Mouse (Mus musculus) ovary, postnatal 14 days (tissue): Measurements from ENCODE around the gene Tmem167b.

Experiments used
- DNase-seq: peaks from one replicate; pipeline ENCODE4 v3.0.0; 2022; ENCODE audit warnings: low spot score

Gene Tmem167b

GRCm38 (mm10) chr3:108536517-108537260 lies 25.6 kb downstream of the Tmem167b start, which contains the start of gene 5330417C22Rik:
TSS of gene 5330417C22Rik (minus strand) at chr3:108536536.
- no peak for DNase-seq

DNA sequence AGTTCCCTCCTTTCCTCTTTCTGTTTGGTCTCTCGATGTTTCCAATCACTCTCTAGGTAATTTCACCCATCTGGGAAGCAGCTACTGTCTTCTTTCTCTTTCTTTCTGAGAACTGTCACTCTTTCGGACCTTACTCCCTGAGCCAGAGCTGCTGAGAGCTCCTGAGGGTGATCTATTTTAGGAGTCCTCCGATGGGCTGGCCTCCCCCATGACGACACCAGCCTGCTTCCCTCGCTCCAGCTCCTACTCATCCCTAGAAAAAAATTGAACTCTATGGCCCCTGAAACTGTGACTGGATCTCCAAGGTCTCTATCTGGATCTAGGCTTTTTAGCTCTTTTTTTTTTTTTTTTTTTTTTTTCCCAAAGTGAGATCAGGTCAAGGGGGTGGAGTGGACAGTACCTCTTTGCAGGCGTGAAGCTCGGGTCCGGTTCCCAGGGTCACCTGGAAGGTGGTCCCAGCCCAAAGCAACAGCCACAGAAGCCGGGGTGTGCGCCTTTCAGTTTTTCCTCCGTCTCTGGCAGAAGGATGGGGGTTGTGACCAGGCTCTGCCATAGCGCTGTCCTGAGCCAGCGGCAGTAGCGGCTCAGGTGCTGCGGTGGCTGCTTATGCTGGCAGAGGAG lies 26.3 kb downstream of the Tmem167b start:
- DNase-seq = no peak

DNA sequence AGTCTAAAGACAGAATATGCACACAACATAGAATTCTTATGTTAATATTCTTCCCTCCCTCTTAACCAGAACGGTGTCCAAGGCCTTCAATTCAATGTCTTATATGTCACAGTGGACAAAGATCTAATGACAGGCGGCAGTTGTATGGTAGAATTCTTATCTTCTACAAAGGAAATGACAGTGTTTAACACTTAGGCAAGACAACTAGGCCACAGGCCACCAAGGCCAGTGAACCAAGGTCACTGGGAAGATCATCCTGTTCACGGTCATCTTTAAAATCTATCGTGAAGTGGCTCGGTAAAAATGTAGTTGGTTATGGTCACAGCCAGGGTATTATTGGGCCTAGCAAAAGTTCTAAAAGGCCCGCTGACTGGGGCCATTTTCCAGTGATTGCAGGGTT lies 28.3 kb downstream of the Tmem167b start, which contains the start of gene 1700013F07Rik:
1700013F07Rik (plus strand) TSS at position 200 of the 400 bp plus-strand sequence.
- DNase-seq = no peak

GRCm38 (mm10) chr3:108533114-108533885 lies 29.0 kb downstream of the Tmem167b start:
- peak; percentile 42 for DNase-seq

GRCm38 (mm10) chr3:108528489-108528888 lies 33.8 kb downstream of the Tmem167b start:
- DNase-seq = no peak

DNA sequence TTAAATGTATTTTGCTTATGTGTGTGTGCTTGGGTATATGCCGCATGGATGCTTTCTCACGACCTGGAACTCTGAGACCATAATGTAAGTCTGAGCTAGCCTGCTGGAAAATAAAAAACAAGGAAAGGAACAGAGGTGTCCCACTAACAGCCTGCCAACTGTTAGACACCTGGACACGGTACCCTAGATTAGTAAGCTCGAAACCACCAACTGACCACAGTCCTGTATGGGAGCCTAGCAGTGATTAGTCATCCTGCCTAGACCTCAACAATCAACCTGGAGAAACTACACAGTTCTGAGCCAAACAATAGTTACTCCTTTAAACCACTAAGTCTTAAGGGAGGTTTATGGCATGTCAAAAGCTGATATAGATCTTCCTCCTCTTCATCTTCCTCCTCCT lies 38.9 kb downstream of the Tmem167b start:
- no peak for DNase-seq

GRCm38 (mm10) chr3:108518276-108518675 lies 44.0 kb downstream of the Tmem167b start:
- DNase-seq = no peak

DNA sequence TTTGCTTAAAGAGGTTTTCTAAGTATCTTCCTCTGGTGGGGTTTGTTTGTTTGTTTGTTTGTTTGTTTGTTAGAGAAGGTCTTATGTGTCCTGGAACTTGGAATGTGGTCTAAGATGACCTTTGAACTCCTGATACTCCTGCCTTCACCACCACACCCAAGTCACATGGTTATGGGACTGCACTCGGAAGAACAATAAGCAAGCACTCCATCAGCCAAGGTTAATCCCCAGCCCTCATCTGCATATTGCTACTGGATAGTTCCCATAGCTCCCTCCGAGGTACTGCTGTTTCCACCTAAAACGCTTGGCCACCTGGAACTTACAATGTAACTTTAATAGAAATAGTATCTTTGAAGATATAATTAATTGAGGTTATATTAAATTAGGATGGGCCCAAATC lies 48.8 kb downstream of the Tmem167b start:
- no peak for DNase-seq

DNA sequence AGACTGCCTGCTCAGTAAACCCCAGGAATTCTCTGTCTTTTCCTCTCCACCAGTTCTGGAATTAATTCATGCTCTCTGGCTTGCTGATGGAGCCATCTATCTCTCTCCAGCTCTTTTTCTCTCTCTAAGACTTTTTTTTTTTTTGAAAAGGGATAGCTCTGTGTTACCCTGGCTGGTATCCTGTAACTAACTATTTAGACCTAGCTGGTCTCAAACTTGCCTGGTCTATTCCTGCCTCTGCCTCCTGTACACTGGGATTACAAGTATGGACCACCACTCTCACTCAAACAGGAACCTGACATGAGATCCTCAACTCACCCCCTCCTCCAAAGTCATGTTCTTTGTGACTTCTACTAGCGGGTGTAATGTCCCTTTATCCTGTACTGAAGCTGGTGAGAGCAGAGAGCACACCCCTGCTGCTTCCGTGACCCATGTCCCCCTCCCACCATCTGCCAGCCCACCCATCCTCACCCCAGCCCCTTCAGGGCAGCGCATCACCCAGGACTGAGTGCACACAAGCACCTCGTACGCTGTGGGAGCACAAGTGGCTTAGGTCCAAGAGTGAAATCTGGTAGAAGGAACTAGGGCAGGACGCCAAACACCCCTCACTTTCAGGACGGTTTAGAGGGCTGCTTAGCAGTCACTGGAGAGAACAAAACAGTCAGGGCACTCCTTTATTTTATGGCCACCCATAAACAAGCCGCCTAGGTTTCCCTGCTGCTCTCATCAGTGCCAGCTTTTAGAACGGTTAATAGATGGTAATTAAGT lies 51.4 kb downstream of the Tmem167b start:
- DNase-seq = no peak

DNA sequence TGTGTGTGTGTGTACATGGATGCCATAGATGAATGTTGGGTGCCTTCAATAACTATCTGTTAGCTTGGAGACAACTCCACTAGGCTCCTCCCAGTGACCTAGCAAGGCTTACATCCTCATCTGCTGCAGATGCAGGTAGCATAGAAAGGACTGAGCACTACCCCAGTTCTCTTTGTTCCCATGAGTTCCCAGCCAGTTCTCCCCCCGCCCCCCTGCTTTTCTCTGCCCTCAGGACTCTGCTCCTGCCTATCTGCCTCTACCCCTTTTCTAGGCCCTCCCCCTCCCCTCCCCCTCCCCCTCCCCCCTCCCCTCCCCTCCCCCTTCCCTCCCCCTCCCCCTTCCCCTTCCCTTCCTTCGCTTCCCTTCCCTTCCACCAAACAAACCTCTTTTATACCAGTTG lies 52.1 kb downstream of the Tmem167b start:
- no peak for DNase-seq

DNA sequence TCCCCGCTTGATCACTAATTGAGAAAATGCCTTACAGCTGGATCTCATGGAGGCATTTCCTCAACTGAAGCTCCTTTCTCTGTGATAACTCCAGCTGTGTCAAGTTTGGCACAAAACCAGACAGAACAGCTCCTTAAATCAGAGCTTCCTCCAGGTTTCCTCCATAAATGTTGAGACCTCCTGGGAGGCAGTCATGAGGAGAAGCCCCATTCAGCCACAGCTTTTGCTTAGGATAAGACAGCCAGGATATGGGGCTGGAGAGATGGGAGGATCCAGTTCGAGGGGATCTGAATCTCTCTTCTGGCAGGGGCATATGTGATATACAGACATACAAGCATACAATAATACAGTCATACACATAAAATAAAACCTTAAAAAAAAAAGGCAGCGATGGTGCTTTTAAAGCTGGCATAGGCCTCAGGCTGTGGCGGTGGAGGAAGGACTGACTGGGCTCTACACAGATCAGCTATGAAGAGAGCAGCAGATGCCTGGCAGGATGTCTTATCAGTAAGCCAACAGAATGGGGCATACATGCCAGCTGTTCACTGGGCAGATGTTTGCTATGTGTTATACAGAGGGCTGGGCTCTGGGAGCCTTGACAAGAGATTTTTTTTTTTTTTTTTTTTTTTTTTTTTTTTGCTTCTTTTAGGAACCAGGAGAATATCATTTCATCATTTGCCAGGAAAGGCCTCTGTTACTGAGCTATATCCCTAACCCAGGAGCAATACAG lies 53.4 kb downstream of the Tmem167b start:
- DNase-seq = no peak
